Mouse (Mus musculus): Measurements from ENCODE around the gene Prom1. TPM values are rescaled to one million over a fixed set of nuclear protein-coding genes. Genes with fewer than 3 reads are reported as not detected.
A peak's percentile ranks its signal among the peaks of the same experiment; 100 is the strongest.

Prom1 gene
- total RNA-seq, 2 experiments from 2014 or later, result 0.28 TPM; not detected in 1

GRCm38 (mm10) chr5:44087034-44087433 lies 14.8 kb downstream of the Prom1 start:
- no peak for ATAC-seq (replicated peaks; ENCODE audit: low FRiP score, low TSS enrichment, poor library complexity, severe bottlenecking)

- no peak for ATAC-seq (replicated peaks; ENCODE audit: low FRiP score, low TSS enrichment, poor library complexity, severe bottlenecking)
These were observed 16.0 kb downstream of the Prom1 start for GRCm38 (mm10) chr5:44085871-44086270.

- no peak for ATAC-seq (replicated peaks; ENCODE audit: low FRiP score, low TSS enrichment, poor library complexity, severe bottlenecking)
These were observed 20.7 kb downstream of the Prom1 start for GRCm38 (mm10) chr5:44081108-44081507.

- ATAC-seq (replicated peaks; ENCODE audit: low FRiP score, low TSS enrichment, poor library complexity, severe bottlenecking), result no peak
These were observed 21.4 kb downstream of the Prom1 start for GRCm38 (mm10) chr5:44080276-44081054.

- no peak for ATAC-seq (replicated peaks; ENCODE audit: low FRiP score, low TSS enrichment, poor library complexity, severe bottlenecking)
These were observed 26.4 kb downstream of the Prom1 start for GRCm38 (mm10) chr5:44075432-44075831.

- no peak for ATAC-seq (replicated peaks; ENCODE audit: low FRiP score, low TSS enrichment, poor library complexity, severe bottlenecking)
These were observed 28.2 kb downstream of the Prom1 start for GRCm38 (mm10) chr5:44073634-44074033.

- no peak for ATAC-seq (replicated peaks; ENCODE audit: low FRiP score, low TSS enrichment, poor library complexity, severe bottlenecking)
These were observed 31.2 kb downstream of the Prom1 start for GRCm38 (mm10) chr5:44070529-44071133.

- ATAC-seq (replicated peaks; ENCODE audit: low FRiP score, low TSS enrichment, poor library complexity, severe bottlenecking), result no peak
These were observed 43.6 kb downstream of the Prom1 start for GRCm38 (mm10) chr5:44058258-44058657.

- ATAC-seq (replicated peaks; ENCODE audit: low FRiP score, low TSS enrichment, poor library complexity, severe bottlenecking), result no peak
These were observed 51.6 kb downstream of the Prom1 start for GRCm38 (mm10) chr5:44050213-44050612.

- no peak for ATAC-seq (replicated peaks; ENCODE audit: low FRiP score, low TSS enrichment, poor library complexity, severe bottlenecking)
These were observed 52.3 kb downstream of the Prom1 start for GRCm38 (mm10) chr5:44049395-44049976.

GRCm38 (mm10) chr5:44048568-44049363 lies 53.1 kb downstream of the Prom1 start:
- ATAC-seq (replicated peaks; ENCODE audit: low FRiP score, low TSS enrichment, poor library complexity, severe bottlenecking), result no peak

- ATAC-seq (replicated peaks; ENCODE audit: low FRiP score, low TSS enrichment, poor library complexity, severe bottlenecking), result no peak
These were observed 60.1 kb downstream of the Prom1 start for GRCm38 (mm10) chr5:44041725-44042124.

- no peak for ATAC-seq (replicated peaks; ENCODE audit: low FRiP score, low TSS enrichment, poor library complexity, severe bottlenecking)
These were observed 60.8 kb downstream of the Prom1 start for GRCm38 (mm10) chr5:44041056-44041455.

- no peak for ATAC-seq (replicated peaks; ENCODE audit: low FRiP score, low TSS enrichment, poor library complexity, severe bottlenecking)
These were observed 103.4 kb downstream of the Prom1 start for GRCm38 (mm10) chr5:43998295-43998989.

- no peak for ATAC-seq (replicated peaks; ENCODE audit: low FRiP score, low TSS enrichment, poor library complexity, severe bottlenecking)
These were observed 104.2 kb downstream of the Prom1 start for GRCm38 (mm10) chr5:43997626-43998025.

- no peak for ATAC-seq (replicated peaks; ENCODE audit: low FRiP score, low TSS enrichment, poor library complexity, severe bottlenecking)
These were observed 105.7 kb downstream of the Prom1 start for GRCm38 (mm10) chr5:43996162-43996561.

GRCm38 (mm10) chr5:43994981-43995380 lies 106.9 kb downstream of the Prom1 start:
- no peak for ATAC-seq (replicated peaks; ENCODE audit: low FRiP score, low TSS enrichment, poor library complexity, severe bottlenecking)

GRCm38 (mm10) chr5:43990316-43990715 lies 111.5 kb downstream of the Prom1 start:
- 0 out of 2 replicates have a peak, but pooled peaks have one; percentile 47 for ATAC-seq (replicated peaks; ENCODE audit: low FRiP score, low TSS enrichment, poor library complexity, severe bottlenecking)

- no peak for ATAC-seq (replicated peaks; ENCODE audit: low FRiP score, low TSS enrichment, poor library complexity, severe bottlenecking)
These were observed 112.8 kb downstream of the Prom1 start for GRCm38 (mm10) chr5:43989017-43989416.
